Mouse (Mus musculus): ENCODE data around the gene Lrrc61. TPM values are rescaled to one million over a fixed set of nuclear protein-coding genes. Genes with fewer than 3 reads are reported as not detected.

The Lrrc61 gene
- polyA plus RNA-seq, 1 experiment = 35.3 TPM

GRCm38 (mm10) chr6:48529871-48530440 is 24.6 kb upstream of the Lrrc61 start:
- 85% methylated on average over 16 of the region's 16 CpGs for WGBS

GRCm38 (mm10) chr6:48530862-48531261 is 23.7 kb upstream of the Lrrc61 start:
- WGBS = 70% methylated on average over 2 of the region's 2 CpGs
- DNase-seq = no peak
- Histone ChIP-seq H3K36me3 (ENCODE audit: control insufficient read depth, insufficient read depth, low read length) (no peaks in the 10 kb centered on the region), H3K4me3 (ENCODE audit: insufficient read depth, low read depth, low read length) (no peak overlapping the region), H3K27ac (ENCODE audit: insufficient read depth, low read depth, low read length) (no peak overlapping the region), H3K4me1 (ENCODE audit: control insufficient read depth, insufficient read depth, low read length) (no peaks in the 10 kb centered on the region), H3K27me3 (replicated peaks; ENCODE audit: control insufficient read depth, insufficient read depth, low read length) (no peaks in the 10 kb centered on the region)
- TF ChIP-seq CTCF (conservative IDR thresholded peaks at IDR 0.05; ENCODE audit: insufficient read depth, insufficient read length, low read depth, low read length) (no peak), POLR2A (IDR thresholded peaks at IDR 0.05; ENCODE audit: low read depth, low read length) (no peak)

More at GRCm38 (mm10) chr6:48529871-48530440, 24.6 kb upstream of the Lrrc61 start:
- Histone ChIP-seq H3K27ac (ENCODE audit: insufficient read depth, low read depth, low read length) (no peak overlapping the region), H3K4me3 (ENCODE audit: insufficient read depth, low read depth, low read length) (no peak overlapping the region), H3K4me1 (ENCODE audit: control insufficient read depth, insufficient read depth, low read length) (no peaks in the 10 kb centered on the region), H3K27me3 (replicated peaks; ENCODE audit: control insufficient read depth, insufficient read depth, low read length) (no peaks in the 10 kb centered on the region), H3K36me3 (ENCODE audit: control insufficient read depth, insufficient read depth, low read length) (no peaks in the 10 kb centered on the region)
- TF ChIP-seq CTCF (conservative IDR thresholded peaks at IDR 0.05; ENCODE audit: insufficient read depth, insufficient read length, low read depth, low read length) (no peak), POLR2A (IDR thresholded peaks at IDR 0.05; ENCODE audit: low read depth, low read length) (no peak)
- no peak for DNase-seq

GRCm38 (mm10) chr6:48533475-48533874 is 21.1 kb upstream of the Lrrc61 start:
- Histone ChIP-seq H3K4me1 (ENCODE audit: control insufficient read depth, insufficient read depth, low read length) (no peaks in the 10 kb centered on the region), H3K36me3 (ENCODE audit: control insufficient read depth, insufficient read depth, low read length) (no peaks in the 10 kb centered on the region), H3K4me3 (ENCODE audit: insufficient read depth, low read depth, low read length) (no peak overlapping the region), H3K27ac (ENCODE audit: insufficient read depth, low read depth, low read length) (no peak overlapping the region), H3K27me3 (replicated peaks; ENCODE audit: control insufficient read depth, insufficient read depth, low read length) (no peaks in the 10 kb centered on the region)
- WGBS = 89% methylated on average over 2 of the region's 2 CpGs
- TF ChIP-seq CTCF (conservative IDR thresholded peaks at IDR 0.05; ENCODE audit: insufficient read depth, insufficient read length, low read depth, low read length) (no peak), POLR2A (IDR thresholded peaks at IDR 0.05; ENCODE audit: low read depth, low read length) (no peak)
- DNase-seq = no peak

- Histone ChIP-seq H3K4me1 (ENCODE audit: control insufficient read depth, insufficient read depth, low read length) (no peaks in the 10 kb centered on the region), H3K36me3 (ENCODE audit: control insufficient read depth, insufficient read depth, low read length) (no peaks in the 10 kb centered on the region), H3K27ac (ENCODE audit: insufficient read depth, low read depth, low read length) (no peak overlapping the region), H3K4me3 (ENCODE audit: insufficient read depth, low read depth, low read length) (no peak overlapping the region), H3K27me3 (replicated peaks; ENCODE audit: control insufficient read depth, insufficient read depth, low read length) (no peaks in the 10 kb centered on the region)
- WGBS = 71% methylated on average over 8 of the region's 8 CpGs
- peak; percentile 42 for DNase-seq
- TF ChIP-seq CTCF (conservative IDR thresholded peaks at IDR 0.05; ENCODE audit: insufficient read depth, insufficient read length, low read depth, low read length) (no peak), POLR2A (IDR thresholded peaks at IDR 0.05; ENCODE audit: low read depth, low read length) (no peak)
Observed at GRCm38 (mm10) chr6:48534913-48535312, 19.7 kb upstream of the Lrrc61 start.

GRCm38 (mm10) chr6:48536091-48536490 is 18.5 kb upstream of the Lrrc61 start:
- no peak overlapping the region for H3K4me3 ChIP-seq (ENCODE audit: insufficient read depth, low read depth, low read length)
- no peak for DNase-seq
- H3K27ac ChIP-seq (ENCODE audit: insufficient read depth, low read depth, low read length) = no peak overlapping the region
- WGBS = 79% methylated on average over 4 of the region's 4 CpGs
- no peaks in the 10 kb centered on the region for H3K27me3 ChIP-seq (replicated peaks; ENCODE audit: control insufficient read depth, insufficient read depth, low read length)
- H3K36me3 ChIP-seq (ENCODE audit: control insufficient read depth, insufficient read depth, low read length) = no peaks in the 10 kb centered on the region
- H3K4me1 ChIP-seq (ENCODE audit: control insufficient read depth, insufficient read depth, low read length) = no peaks in the 10 kb centered on the region
- TF ChIP-seq CTCF (conservative IDR thresholded peaks at IDR 0.05; ENCODE audit: insufficient read depth, insufficient read length, low read depth, low read length) (no peak), POLR2A (IDR thresholded peaks at IDR 0.05; ENCODE audit: low read depth, low read length) (no peak)

- no peak within 1 kb of the TSS for H3K27ac ChIP-seq (ENCODE audit: insufficient read depth, low read depth, low read length)
- peak; percentile 89 for DNase-seq
- no peaks in the 10 kb centered on the region for H3K36me3 ChIP-seq (ENCODE audit: control insufficient read depth, insufficient read depth, low read length)
- TF ChIP-seq CTCF (conservative IDR thresholded peaks at IDR 0.05; ENCODE audit: insufficient read depth, insufficient read length, low read depth, low read length) (no peak), POLR2A (IDR thresholded peaks at IDR 0.05; ENCODE audit: low read depth, low read length) (no peak)
- 16% methylated on average over 38 of the region's 38 CpGs for WGBS
- H3K4me1 ChIP-seq (ENCODE audit: control insufficient read depth, insufficient read depth, low read length) = no peaks in the 10 kb centered on the region; the same call in 1 of the 2 replicates
- peak within 1 kb of the TSS; percentile 63 for H3K4me3 ChIP-seq (ENCODE audit: insufficient read depth, low read depth, low read length)
- no peaks in the 10 kb centered on the region for H3K27me3 ChIP-seq (replicated peaks; ENCODE audit: control insufficient read depth, insufficient read depth, low read length)
Observed at GRCm38 (mm10) chr6:48537105-48537954, 17.3 kb upstream of the Lrrc61 start, which contains the start of gene Atp6v0e2. Gene Atp6v0e2 (plus strand): TSS chr6:48537615.
